Mouse (Mus musculus) G1E (cell line): ENCODE data around the gene Clptm1. TPM values are rescaled to one million over a fixed set of nuclear protein-coding genes. Genes with fewer than 3 reads are reported as not detected.
"Not testable (repeated sequence)": the region's sequence is repeated elsewhere in the genome, so short reads cannot be mapped to it uniquely, and the experiment has no call there.

ENCODE experiments used
- ATAC-seq: 2 replicates; pipeline ENCODE4 v1.8.0; 2016; ENCODE audit warnings: mild to moderate bottlenecking; ENCODE audit not compliant: insufficient number of reproducible peaks, poor library complexity, low FRiP score, severe bottlenecking; ENCODE audit errors: extremely low read depth
- DNase-seq: peaks from one replicate; pipeline ENCODE4 v3.0.0; 2012; ENCODE audit warnings: low spot score
- H3K27me3 ChIP-seq: 2 replicates; pipeline ENCODE4 v1.6.1; 2012; ENCODE audit warnings: mild to moderate bottlenecking, low read length, inconsistent platforms; ENCODE audit not compliant: insufficient read depth
- H3K36me3 ChIP-seq: replicated peaks from 2 replicates; pipeline ENCODE3; 2012; ENCODE audit warnings: mild to moderate bottlenecking, inconsistent platforms
- H3K4me1 ChIP-seq: 2 replicates; pipeline ENCODE4 v1.6.1; 2012; ENCODE audit warnings: low read depth, low read length, inconsistent platforms, mixed read lengths; ENCODE audit not compliant: insufficient read depth
- H3K4me3 ChIP-seq: 2 replicates; pipeline ENCODE4 v1.5.1; 2012; ENCODE audit warnings: low read depth, mild to moderate bottlenecking, inconsistent platforms, low read length, moderate library complexity, mixed read lengths
- H3K9me3 ChIP-seq: replicated peaks from 2 replicates; pipeline ENCODE4 v1.6.1; 2012; ENCODE audit warnings: inconsistent platforms
- CTCF ChIP-seq: IDR thresholded peaks from 2 replicates; pipeline ENCODE4 v1.5.1; 2012; ENCODE audit warnings: low read depth, low read length, inconsistent platforms, mixed read lengths
- GATA1 ChIP-seq: IDR thresholded peaks from 2 replicates; pipeline ENCODE4 v1.6.1; 2012; ENCODE audit warnings: borderline replicate concordance, low read length, inconsistent platforms, mixed read lengths
- GATA2 ChIP-seq: IDR thresholded peaks from 2 replicates; pipeline ENCODE4 v1.6.1; 2012; ENCODE audit warnings: low read depth, low read length, inconsistent platforms, borderline replicate concordance
- POLR2AphosphoS5 ChIP-seq: IDR thresholded peaks from 2 replicates; pipeline ENCODE4 v1.6.1; 2012; ENCODE audit warnings: low read depth, low read length, inconsistent platforms; ENCODE audit not compliant: insufficient replicate concordance
- TAL1 ChIP-seq: conservative IDR thresholded peaks from 2 replicates; pipeline ENCODE4 v1.6.1; 2012; ENCODE audit warnings: low read depth, low read length, inconsistent platforms, mixed read lengths
- polyA plus RNA-seq: library from polyadenylated mRNA; stranded (reverse); fragments of >175 nt; gene quantifications from 2 replicates; pipeline ENCODE4 v1.2.3, GENCODE M21; 2012
- total RNA-seq, 2 experiments: library from RNA; stranded (forward) in 1 of 2; stranded (reverse) in 1 of 2; fragments of 200-1000 nt in 1 of 2; fragments of >200 nt in 1 of 2; fragmentation: Nextera tagmentation in 1 of 2; gene quantifications; 2 replicates each; pipeline ENCODE4 v1.2.3; 2014 to 2017

Gene Clptm1
- total and polyA plus RNA-seq, 3 experiments: 26.0 to 74.8 (median 70.0) TPM

DNA sequence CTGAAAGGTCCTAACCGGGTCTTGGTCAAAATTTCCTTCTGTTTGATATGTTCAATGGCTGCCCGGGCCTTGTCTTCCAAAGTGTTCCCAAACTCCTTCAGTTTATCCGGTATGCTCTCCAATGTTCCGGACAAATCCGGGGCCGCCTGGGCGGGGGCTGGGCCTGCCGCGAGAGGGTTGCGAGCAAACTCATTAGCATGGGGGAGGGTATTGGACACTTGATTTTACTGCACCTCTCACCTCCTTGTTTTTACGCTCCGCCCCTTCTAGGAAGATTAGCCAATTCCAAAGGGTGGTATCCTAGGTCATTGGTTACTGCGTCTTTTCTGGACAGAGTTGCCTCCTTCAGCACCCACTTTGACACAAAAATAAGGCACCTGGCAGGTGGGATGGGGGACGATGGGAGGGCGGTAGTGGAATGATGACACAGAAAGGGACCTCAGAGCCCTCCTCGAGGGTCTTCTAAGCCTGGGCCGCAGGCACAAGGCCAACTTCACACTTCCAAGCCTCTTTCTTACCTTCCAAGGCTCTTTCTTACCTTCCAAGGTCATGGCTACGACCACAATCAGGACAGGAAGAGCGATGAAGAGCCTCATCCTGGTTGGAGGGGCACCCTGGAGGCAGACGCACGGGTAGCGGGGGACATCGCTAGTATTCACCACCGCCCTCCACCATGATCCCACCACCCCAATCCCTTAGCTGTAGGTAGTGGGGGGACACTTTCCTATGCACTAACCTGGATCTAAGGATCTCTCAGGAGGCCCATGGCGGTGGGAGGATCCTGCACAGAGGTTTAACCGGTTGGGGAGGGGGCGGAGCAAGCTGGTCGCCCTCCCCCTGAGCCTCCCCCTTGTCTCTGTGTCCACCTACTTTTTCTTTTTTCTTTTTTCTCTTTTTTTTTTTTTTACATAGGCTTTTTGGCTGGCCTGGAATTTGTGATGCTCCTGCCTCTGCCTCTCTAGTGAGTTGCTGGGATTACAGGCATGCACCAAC, 27.3 kb upstream of the Clptm1 start, which contains the start of gene Apoc1:
TSS of gene Apoc1 (minus strand) at position 788 of the 993 bp plus-strand sequence.
- ATAC-seq (no peak), DNase-seq (peak; percentile 47)
- H3K27me3 ChIP-seq: no peaks in the 10 kb centered on the region
- TF ChIP-seq POLR2AphosphoS5: no peak
- TF ChIP-seq GATA1: no peak
- no peak for TF ChIP-seq TAL1
- TF ChIP-seq GATA2: no peak
- no peak for TF ChIP-seq CTCF
- H3K36me3 ChIP-seq: peaks cover 13% of the 10 kb centered on the region
- H3K4me3 ChIP-seq: peak within 1 kb of the TSS; percentile 61
- peaks cover 69% of the 10 kb centered on the region for H3K4me1 ChIP-seq
- peaks cover 9% of the 10 kb centered on the region for H3K9me3 ChIP-seq

DNA sequence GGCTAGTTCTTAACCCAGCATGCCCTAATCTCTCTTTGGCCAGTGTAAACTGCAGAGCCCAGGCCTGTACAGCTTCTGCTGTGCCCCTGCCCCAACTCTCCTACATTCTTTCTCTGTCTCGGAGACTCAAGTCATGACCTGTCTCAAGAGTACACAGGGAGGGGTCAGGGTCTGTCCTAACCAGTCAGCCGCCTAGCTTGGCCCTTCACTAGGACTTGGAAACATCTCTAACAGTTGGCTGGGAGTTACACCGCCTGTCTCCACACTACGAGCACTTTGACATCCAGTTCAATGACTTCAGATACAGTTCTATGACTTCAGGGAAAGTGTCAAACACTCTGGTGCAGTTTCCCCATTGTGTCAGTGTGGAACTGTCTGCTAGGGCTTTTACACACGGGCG, 26.6 kb upstream of the Clptm1 start:
- TF ChIP-seq GATA1: no peak
- Histone ChIP-seq H3K9me3 (peaks cover 1% of the 10 kb centered on the region), H3K27me3 (no peaks in the 10 kb centered on the region), H3K36me3 (peaks cover 6% of the 10 kb centered on the region), H3K4me3 (peak overlapping the region; percentile 61), H3K4me1 (peaks cover 67% of the 10 kb centered on the region)
- ATAC-seq (no peak), DNase-seq (no peak)

- peaks cover 61% of the 10 kb centered on the region for H3K4me1 ChIP-seq
- no peaks in the 10 kb centered on the region for H3K27me3 ChIP-seq
- peaks cover under 1% of the 10 kb centered on the region for H3K36me3 ChIP-seq
- DNase-seq: no peak
- TF ChIP-seq TAL1: no peak
- no peak for TF ChIP-seq GATA2
- no peak for TF ChIP-seq CTCF
- no peak for TF ChIP-seq GATA1
- no peak for TF ChIP-seq POLR2AphosphoS5
- H3K4me3 ChIP-seq: no peak overlapping the region
- no peaks in the 10 kb centered on the region for H3K9me3 ChIP-seq
- no peak for ATAC-seq
Observed at GRCm38 (mm10) chr7:19690845-19691244, 26.0 kb upstream of the Clptm1 start.

DNA sequence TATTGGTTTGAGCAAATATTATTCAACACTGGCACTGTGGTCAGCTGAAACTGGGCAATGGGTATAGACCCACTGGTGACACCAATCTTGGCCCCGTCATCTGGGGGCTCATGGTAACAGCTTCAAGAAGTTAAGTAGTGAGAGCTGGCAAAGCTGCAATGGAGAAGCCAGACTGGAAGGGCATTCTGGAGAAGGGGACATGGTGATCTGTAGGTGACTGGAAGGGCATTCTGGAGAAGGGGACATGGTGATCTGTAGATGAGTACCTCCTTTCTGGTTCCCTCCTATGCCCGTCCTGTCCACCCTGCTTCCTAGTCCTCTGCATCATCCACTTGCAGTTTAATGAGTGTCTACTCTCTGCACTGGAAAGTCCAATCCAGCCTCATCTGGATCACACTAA, 23.8 kb upstream of the Clptm1 start:
- TF ChIP-seq GATA2: no peak
- no peak for TF ChIP-seq GATA1
- no peak for TF ChIP-seq POLR2AphosphoS5
- no peak for TF ChIP-seq CTCF
- no peak for TF ChIP-seq TAL1
- DNase-seq (no peak), ATAC-seq (no peak)
- Histone ChIP-seq H3K4me3 (no peak overlapping the region), H3K9me3 (no peaks in the 10 kb centered on the region), H3K36me3 (no peaks in the 10 kb centered on the region), H3K27me3 (peaks cover 5% of the 10 kb centered on the region; the same call in 1 of the 2 replicates), H3K4me1 (peaks cover 45% of the 10 kb centered on the region)

DNA sequence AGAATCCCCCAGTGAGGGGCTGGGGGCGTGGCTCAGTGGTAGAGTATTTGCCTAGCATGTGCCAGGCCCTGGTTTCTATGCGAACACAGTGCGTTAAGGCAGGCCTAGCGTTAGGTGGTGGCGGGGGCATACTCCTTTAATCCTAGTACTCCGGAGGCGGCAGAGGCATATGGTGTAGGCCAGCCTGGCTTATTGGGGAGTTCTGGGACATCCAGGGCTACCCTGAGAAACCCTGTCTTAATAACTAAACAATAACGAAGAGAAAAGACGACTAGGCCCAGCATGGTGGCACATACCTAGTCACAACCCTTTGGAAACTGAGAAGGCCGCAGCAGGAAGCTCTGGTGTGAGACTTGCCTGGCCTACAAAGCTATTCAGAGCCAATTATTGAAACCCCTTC, 23.3 kb upstream of the Clptm1 start:
- Histone ChIP-seq H3K27me3 (peaks cover 5% of the 10 kb centered on the region; the same call in 1 of the 2 replicates), H3K36me3 (no peaks in the 10 kb centered on the region), H3K4me3 (no peak overlapping the region), H3K9me3 (no peaks in the 10 kb centered on the region), H3K4me1 (peaks cover 43% of the 10 kb centered on the region)
- TF ChIP-seq POLR2AphosphoS5: no peak
- TF ChIP-seq TAL1: no peak
- TF ChIP-seq GATA1: no peak
- no peak for DNase-seq
- no peak for ATAC-seq

- not testable (repeated sequence) for H3K4me3 ChIP-seq, H3K36me3 ChIP-seq, H3K27me3 ChIP-seq, H3K9me3 ChIP-seq, DNase-seq, ATAC-seq
- H3K4me1 ChIP-seq: peaks cover 32% of the 10 kb centered on the region
Observed at GRCm38 (mm10) chr7:19686927-19687583, 22.2 kb upstream of the Clptm1 start.
